Mouse (Mus musculus): ENCODE results near the gene Fat1. TPM values are rescaled to one million over a fixed set of nuclear protein-coding genes. Genes with fewer than 3 reads are reported as not detected.
"Not testable (repeated sequence)": the region's sequence is repeated elsewhere in the genome, so short reads cannot be mapped to it uniquely, and the experiment has no call there.

Fat1 gene
- polyA plus RNA-seq, 1 experiment from 2014 or later = 8.6 TPM

GRCm38 (mm10) chr8:45062982-45063924, 128.0 kb downstream of the Fat1 start:
- no peaks in the 10 kb centered on the region for H3K36me3 ChIP-seq (ENCODE audit: control insufficient read depth, insufficient read depth, low read length)
- no peak overlapping the region for H3K4me2 ChIP-seq (replicated peaks; ENCODE audit: low read depth)
- peak overlapping the region; percentile 70 for H3K27ac ChIP-seq (replicated peaks)
- H3K4me1 ChIP-seq (replicated peaks; ENCODE audit: control insufficient read depth, insufficient read depth) = no peaks in the 10 kb centered on the region
- WGBS = 57% methylated on average over 25 of the region's 25 CpGs
- no peaks in the 10 kb centered on the region for H3K27me3 ChIP-seq (ENCODE audit: control insufficient read depth, insufficient read depth, low read length)
- DNase-seq (ENCODE audit: low spot score) = peak; percentile 89
- TF ChIP-seq EP300 (optimal IDR thresholded peaks at IDR 0.05) = no peak
- peak; percentile 97 for ATAC-seq (ENCODE audit: low FRiP score, low TSS enrichment)
- H3K9ac ChIP-seq (ENCODE audit: low read length) = no peak overlapping the region
- H3K9me3 ChIP-seq (ENCODE audit: control insufficient read depth, low read length) = no peaks in the 10 kb centered on the region
- no peak overlapping the region for H3K4me3 ChIP-seq (ENCODE audit: low read depth, low read length)

GRCm38 (mm10) chr8:45064197-45064869, 129.1 kb downstream of the Fat1 start:
- Histone ChIP-seq H3K4me3 (ENCODE audit: low read depth, low read length) (no peak overlapping the region), H3K9ac (ENCODE audit: low read length) (no peak overlapping the region), H3K9me3 (ENCODE audit: control insufficient read depth, low read length) (no peaks in the 10 kb centered on the region), H3K4me1 (replicated peaks; ENCODE audit: control insufficient read depth, insufficient read depth) (no peaks in the 10 kb centered on the region), H3K4me2 (replicated peaks; ENCODE audit: low read depth) (no peak overlapping the region), H3K36me3 (ENCODE audit: control insufficient read depth, insufficient read depth, low read length) (no peaks in the 10 kb centered on the region), H3K27me3 (ENCODE audit: control insufficient read depth, insufficient read depth, low read length) (no peaks in the 10 kb centered on the region), H3K27ac (replicated peaks) (no peak overlapping the region)
- TF ChIP-seq EP300 (optimal IDR thresholded peaks at IDR 0.05) = no peak
- no peak for TF ChIP-seq CTCF (IDR thresholded peaks at IDR 0.05; ENCODE audit: low read depth)
- no peak for ATAC-seq (ENCODE audit: low FRiP score, low TSS enrichment)
- WGBS = 37% methylated on average over 8 of the region's 8 CpGs
- DNase-seq (ENCODE audit: low spot score) = peak; percentile 69

- DNase-seq (ENCODE audit: low spot score); H3K27ac ChIP-seq (replicated peaks); H3K9me3 ChIP-seq (ENCODE audit: control insufficient read depth, low read length); H3K27me3 ChIP-seq (ENCODE audit: control insufficient read depth, insufficient read depth, low read length); ATAC-seq (ENCODE audit: low FRiP score, low TSS enrichment); H3K4me1 ChIP-seq (replicated peaks; ENCODE audit: control insufficient read depth, insufficient read depth); H3K4me3 ChIP-seq (ENCODE audit: low read depth, low read length); H3K9ac ChIP-seq (ENCODE audit: low read length); H3K36me3 ChIP-seq (ENCODE audit: control insufficient read depth, insufficient read depth, low read length); H3K4me2 ChIP-seq (replicated peaks; ENCODE audit: low read depth): not testable (repeated sequence)
- WGBS = 92% methylated on average over 1 of the region's 1 CpGs
Measured at GRCm38 (mm10) chr8:45065391-45065790, 130.1 kb downstream of the Fat1 start.

- ATAC-seq (ENCODE audit: low FRiP score, low TSS enrichment) (peak; percentile 90), DNase-seq (ENCODE audit: low spot score) (peak; percentile 94)
- Histone ChIP-seq H3K27ac (replicated peaks) (no peak within 1 kb of the TSS), H3K4me2 (replicated peaks; ENCODE audit: low read depth) (peak within 1 kb of the TSS; percentile 44), H3K4me3 (ENCODE audit: low read depth, low read length) (0 out of 2 replicates have a peak within 1 kb of the TSS, but pooled peaks have one; percentile 10), H3K36me3 (ENCODE audit: control insufficient read depth, insufficient read depth, low read length) (no peaks in the 10 kb centered on the region), H3K9ac (ENCODE audit: low read length) (no peak within 1 kb of the TSS), H3K4me1 (replicated peaks; ENCODE audit: control insufficient read depth, insufficient read depth) (no peaks in the 10 kb centered on the region), H3K9me3 (ENCODE audit: control insufficient read depth, low read length) (no peaks in the 10 kb centered on the region), H3K27me3 (ENCODE audit: control insufficient read depth, insufficient read depth, low read length) (no peaks in the 10 kb centered on the region)
- TF ChIP-seq CTCF (IDR thresholded peaks at IDR 0.05; ENCODE audit: low read depth) (peak; percentile 100), EP300 (optimal IDR thresholded peaks at IDR 0.05) (no peak)
- 9% methylated on average over 28 of the region's 29 CpGs for WGBS
Measured at GRCm38 (mm10) chr8:45068759-45069386, 133.6 kb downstream of the Fat1 start, which contains the start of gene Mtnr1a. TSS of gene Mtnr1a (plus strand) at chr8:45069137.

- Histone ChIP-seq H3K4me1 (replicated peaks; ENCODE audit: control insufficient read depth, insufficient read depth) (no peaks in the 10 kb centered on the region), H3K27me3 (ENCODE audit: control insufficient read depth, insufficient read depth, low read length) (no peaks in the 10 kb centered on the region), H3K4me3 (ENCODE audit: low read depth, low read length) (no peak overlapping the region), H3K36me3 (ENCODE audit: control insufficient read depth, insufficient read depth, low read length) (no peaks in the 10 kb centered on the region), H3K27ac (replicated peaks) (no peak overlapping the region), H3K9ac (ENCODE audit: low read length) (no peak overlapping the region), H3K9me3 (ENCODE audit: control insufficient read depth, low read length) (no peaks in the 10 kb centered on the region), H3K4me2 (replicated peaks; ENCODE audit: low read depth) (no peak overlapping the region)
- DNase-seq (ENCODE audit: low spot score) = no peak
- no peak for ATAC-seq (ENCODE audit: low FRiP score, low TSS enrichment)
- TF ChIP-seq CTCF (IDR thresholded peaks at IDR 0.05; ENCODE audit: low read depth) = no peak
- 85% methylated on average over 8 of the region's 8 CpGs for WGBS
Measured at GRCm38 (mm10) chr8:45070949-45071348, 135.7 kb downstream of the Fat1 start.

Measured in stomach, postnatal 0 days (tissue).